22 mouse cellular contexts compared by ENCODE assay signal in genomic region chr2:153211451-153211850, GRCm38 (mm10).
"Had no signal": no experiment of that assay in that cellular context is flagged by ENCODE, and none has a peak within 500 bp of the region (broad histone marks: within the 10 kb centered on the region; RNA-seq: fewer than 3 reads in every experiment).

No protein-coding gene starts in this region.

- ATAC-seq: intestine, postnatal 0 days; liver, embryonic 12.5 days; midbrain, embryonic 13.5 days; midbrain, embryonic 16.5 days had no signal

- H3K4me2 ChIP-seq: kidney, embryonic 15.5 days; limb, embryonic 13.5 days; liver, embryonic 12.5 days; liver, embryonic 15.5 days; lung, embryonic 15.5 days; midbrain, embryonic 13.5 days had no signal

- DNase-seq: kidney, adult 8-10 months; kidney, postnatal 14 days; kidney, postnatal 4 days; liver; lung, adult 18-20 months; lung, postnatal 10 days; lung, postnatal 36 days; right cerebral cortex, postnatal 14 days; right cerebral cortex, postnatal 4 days had no signal

- H3K4me1 ChIP-seq: kidney, embryonic 15.5 days; limb, embryonic 13.5 days; midbrain, embryonic 10.5 days; midbrain, embryonic 13.5 days had no signal

- H3K9me3 ChIP-seq: kidney, embryonic 15.5 days; limb, embryonic 10.5 days; limb, embryonic 13.5 days; liver, embryonic 12.5 days; liver, embryonic 15.5 days; lung, embryonic 15.5 days; megakaryocyte, embryonic 14.5 days; midbrain, embryonic 10.5 days; midbrain, embryonic 13.5 days had no signal

- H3K27ac ChIP-seq: kidney, embryonic 15.5 days; limb, embryonic 10.5 days; limb, embryonic 13.5 days; liver, embryonic 12.5 days; liver, embryonic 15.5 days; lung, embryonic 15.5 days; midbrain, embryonic 10.5 days; midbrain, embryonic 13.5 days; stomach, postnatal 0 days had no signal

- H3K9ac ChIP-seq: kidney, embryonic 15.5 days; limb, embryonic 13.5 days; liver, embryonic 12.5 days; liver, embryonic 15.5 days; lung, embryonic 15.5 days; midbrain, embryonic 13.5 days had no signal

- H3K27me3 ChIP-seq: kidney, embryonic 15.5 days; limb, embryonic 13.5 days; liver, embryonic 12.5 days; liver, embryonic 15.5 days; lung, embryonic 15.5 days; megakaryocyte, embryonic 14.5 days; midbrain, embryonic 13.5 days had no signal

- H3K4me3 ChIP-seq: kidney, embryonic 15.5 days; limb, embryonic 10.5 days; limb, embryonic 13.5 days; liver, embryonic 12.5 days; liver, embryonic 15.5 days; lung, embryonic 15.5 days; megakaryocyte, embryonic 14.5 days; midbrain, embryonic 10.5 days; midbrain, embryonic 13.5 days; myocyte had no signal
